Mouse (Mus musculus): ENCODE results near the gene Adh7. TPM values are rescaled to one million over a fixed set of nuclear protein-coding genes. Genes with fewer than 3 reads are reported as not detected.

The Adh7 gene
- total and polyA plus RNA-seq, 3 experiments = not detected

DNA sequence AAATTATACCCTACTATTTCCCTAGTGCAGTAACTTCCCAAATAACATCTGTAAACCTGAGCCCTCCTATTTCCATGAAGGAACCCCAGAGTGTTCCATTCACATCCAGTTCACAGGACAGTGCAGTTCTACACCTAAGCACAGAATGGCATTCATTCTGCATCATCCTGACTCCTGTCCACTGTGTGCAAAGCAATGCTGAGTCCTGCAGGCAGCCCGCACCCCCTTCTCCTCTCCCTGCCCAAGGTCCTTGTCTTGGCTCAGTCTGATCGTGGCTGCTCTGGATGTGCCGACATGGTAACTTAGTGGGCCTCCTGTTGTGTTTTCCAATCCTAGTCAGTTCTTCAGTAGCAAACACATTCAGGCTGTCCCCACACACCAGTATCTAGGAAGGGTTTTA is 12.7 kb downstream of the Adh7 start:
- Histone ChIP-seq H3K27ac (ENCODE audit: insufficient read depth, low read depth) (no peak overlapping the region), H3K9ac (ENCODE audit: insufficient read depth, low read depth) (no peak overlapping the region), H3K27me3 (replicated peaks) (no peaks in the 10 kb centered on the region), H3K4me1 (ENCODE audit: control insufficient read depth in 1 of 2, insufficient read depth in 2 of 2) (peaks cover under 1 to 6% of the 10 kb centered on the region in 2 experiments; a peak in 1 of 4 replicates), H3K9me3 (replicated peaks; ENCODE audit: low read length) (no peaks in the 10 kb centered on the region), H3K36me3 (replicated peaks in 1 of 2; ENCODE audit: control insufficient read depth in 1 of 2, insufficient read depth in 1 of 2, low read length in 1 of 2) (no peaks in the 10 kb centered on the region), H3K79me2 (replicated peaks; ENCODE audit: control insufficient read depth, extremely low read depth, insufficient read depth, poor library complexity, severe bottlenecking) (no peaks in the 10 kb centered on the region), H3K4me2 (ENCODE audit: insufficient read depth, low read depth, poor library complexity, severe bottlenecking) (no peak overlapping the region), H3K4me3 (replicated peaks in 1 of 3; ENCODE audit: low read depth in 2 of 3, low read length in 2 of 3, poor library complexity in 1 of 3) (no peak overlapping the region)
- in situ Hi-C loops (cut with MboI; ENCODE audit: low pct_ligation_motif_present, low pct_unique_long_range_greater_than_20kb, low sequenced_read_pairs) (no loop called here), dilution Hi-C loops (cut with MboI; ENCODE audit: extremely low pct_ligation_motif_present, extremely low pct_unique_long_range_greater_than_20kb, low sequenced_read_pairs) (no loop called here)
- TF ChIP-seq POLR2AphosphoS2 (IDR thresholded peaks at IDR 0.05; ENCODE audit: low read depth, low read length) (no peak), POLR2A (IDR thresholded peaks at IDR 0.05; ENCODE audit: low read depth, low read length) (no peak), JUN (IDR thresholded peaks at IDR 0.05; ENCODE audit: insufficient read depth, low read depth, low read length) (no peak), IRF4 (IDR thresholded peaks at IDR 0.05; ENCODE audit: low read depth, low read length) (no peak), KAT2A (IDR thresholded peaks at IDR 0.05; ENCODE audit: insufficient replicate concordance, low read length) (no peak), SIN3A (IDR thresholded peaks at IDR 0.05; ENCODE audit: low read length) (no peak), TCF12 (IDR thresholded peaks at IDR 0.05; ENCODE audit: low read depth, low read length) (no peak), CHD1 (IDR thresholded peaks at IDR 0.05; ENCODE audit: low read depth, low read length) (no peak), ZMIZ1 (IDR thresholded peaks at IDR 0.05; ENCODE audit: low read depth, low read length) (no peak), MAX (IDR thresholded peaks at IDR 0.05; ENCODE audit: low read length) (no peak), GABPA (IDR thresholded peaks at IDR 0.05; ENCODE audit: insufficient replicate concordance, low read depth, low read length) (no peak), ZKSCAN1 (IDR thresholded peaks at IDR 0.05; ENCODE audit: borderline replicate concordance, low read depth, low read length) (no peak), USF2 (conservative IDR thresholded peaks at IDR 0.05; ENCODE audit: low read depth, low read length) (no peak), E2F4 (IDR thresholded peaks at IDR 0.05; ENCODE audit: insufficient replicate concordance, low read depth, low read length) (no peak)
- DNase-seq (ENCODE audit: extremely low read depth) = no peak

- no peak for TF ChIP-seq KAT2A (IDR thresholded peaks at IDR 0.05; ENCODE audit: insufficient replicate concordance, low read length)
- no peak for TF ChIP-seq SIN3A (IDR thresholded peaks at IDR 0.05; ENCODE audit: low read length)
- no peak for TF ChIP-seq ZNF384 (IDR thresholded peaks at IDR 0.05; ENCODE audit: low read depth, low read length)
- TF ChIP-seq MYC (IDR thresholded peaks at IDR 0.05; ENCODE audit: low read depth, low read length) = no peak
- Histone ChIP-seq H3K36me3 (replicated peaks in 1 of 2; ENCODE audit: control insufficient read depth in 1 of 2, insufficient read depth in 1 of 2, low read length in 1 of 2) (no peaks in the 10 kb centered on the region), H3K79me2 (replicated peaks; ENCODE audit: control insufficient read depth, extremely low read depth, insufficient read depth, poor library complexity, severe bottlenecking) (no peaks in the 10 kb centered on the region), H3K27ac (ENCODE audit: insufficient read depth, low read depth) (no peak overlapping the region), H3K9ac (ENCODE audit: insufficient read depth, low read depth) (no peak overlapping the region), H3K4me2 (ENCODE audit: insufficient read depth, low read depth, poor library complexity, severe bottlenecking) (no peak overlapping the region), H3K9me3 (replicated peaks; ENCODE audit: low read length) (no peaks in the 10 kb centered on the region), H3K27me3 (replicated peaks) (no peaks in the 10 kb centered on the region), H3K4me3 (replicated peaks in 1 of 3; ENCODE audit: low read depth in 2 of 3, low read length in 2 of 3, poor library complexity in 1 of 3) (no peak overlapping the region), H3K4me1 (ENCODE audit: control insufficient read depth in 1 of 2, insufficient read depth in 2 of 2) (peaks cover 0 to 5% of the 10 kb centered on the region in 2 experiments; a peak in 1 of 4 replicates)
- in situ Hi-C loops (cut with MboI; ENCODE audit: low pct_ligation_motif_present, low pct_unique_long_range_greater_than_20kb, low sequenced_read_pairs) = no loop called here
- no peak for DNase-seq (ENCODE audit: extremely low read depth)
- dilution Hi-C loops (cut with MboI; ENCODE audit: extremely low pct_ligation_motif_present, extremely low pct_unique_long_range_greater_than_20kb, low sequenced_read_pairs) = no loop called here
Measured at GRCm38 (mm10) chr3:138231531-138231930, 14.0 kb downstream of the Adh7 start.
